Mouse (Mus musculus) left cerebral cortex, adult 11 months (tissue): ENCODE results near the gene Sapcd2.

Experiments used
- DNase-seq: peaks from one replicate; pipeline ENCODE4 v3.0.0; 2022; ENCODE audit warnings: low spot score

Gene Sapcd2

DNA sequence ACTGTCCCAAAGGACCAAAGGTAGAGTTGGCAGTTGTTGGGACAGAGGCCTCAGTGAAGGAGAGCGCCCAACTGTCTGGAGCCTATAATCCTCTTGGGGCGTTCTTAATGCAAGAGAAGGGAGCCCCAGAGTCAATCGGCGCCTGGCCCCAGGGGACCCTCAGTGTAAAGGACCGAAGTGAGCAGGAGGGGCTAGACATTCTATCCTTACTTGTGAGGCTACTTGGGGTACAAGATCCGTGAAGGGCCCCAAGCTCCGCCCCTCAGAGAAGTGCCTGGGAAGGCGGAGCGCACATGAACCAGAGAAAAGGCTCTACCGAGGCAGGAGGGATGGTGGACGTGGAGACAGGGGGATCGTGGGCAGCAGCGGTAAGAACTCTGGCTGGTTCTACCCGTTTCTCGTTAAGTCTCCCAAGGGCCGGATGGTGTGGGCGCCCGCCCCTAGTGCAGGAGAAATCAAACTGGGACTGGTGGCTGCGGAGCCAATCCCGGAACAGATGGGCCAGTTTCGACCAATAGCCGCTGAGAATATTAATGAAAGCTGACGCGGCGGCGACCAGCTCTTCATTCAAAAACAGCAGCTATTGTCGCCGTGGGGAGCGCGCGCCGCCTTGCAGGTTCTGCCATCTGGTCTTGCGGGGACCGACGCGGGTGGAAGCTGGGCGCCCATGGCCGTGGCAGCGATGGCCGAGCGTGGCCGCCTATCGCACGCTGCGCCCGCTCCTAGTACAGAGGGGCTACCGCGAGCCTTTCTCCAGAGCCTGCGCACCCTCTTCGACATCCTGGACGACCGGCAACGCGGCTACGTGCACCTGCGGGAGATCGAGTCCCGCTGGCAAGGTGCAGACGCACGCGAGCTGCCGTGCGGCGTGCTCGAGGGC lies at the start of gene Sapcd2:
Sapcd2 (plus strand) TSS at position 558 of the 880 bp plus-strand sequence.
- DNase-seq: peak; percentile 77

DNA sequence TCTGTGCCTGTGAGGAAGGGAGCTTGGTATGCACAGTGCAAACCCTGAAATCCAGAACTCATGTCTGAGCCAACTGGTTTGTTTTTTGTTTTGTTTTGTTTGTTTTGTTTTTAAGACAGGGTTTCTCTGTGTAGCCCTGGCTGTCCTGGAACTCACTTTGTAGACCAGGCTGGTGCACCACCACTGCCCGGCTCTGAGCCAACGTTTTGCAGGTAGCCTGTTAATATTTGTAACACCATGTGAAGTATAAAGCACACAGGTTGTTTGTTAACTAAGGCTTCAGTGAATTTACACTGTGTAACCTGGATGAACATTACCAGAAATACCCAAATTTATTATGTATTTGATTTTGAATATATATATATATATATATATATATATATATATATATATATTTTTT lies 46.1 kb upstream of the Sapcd2 start:
- DNase-seq: no peak

DNA sequence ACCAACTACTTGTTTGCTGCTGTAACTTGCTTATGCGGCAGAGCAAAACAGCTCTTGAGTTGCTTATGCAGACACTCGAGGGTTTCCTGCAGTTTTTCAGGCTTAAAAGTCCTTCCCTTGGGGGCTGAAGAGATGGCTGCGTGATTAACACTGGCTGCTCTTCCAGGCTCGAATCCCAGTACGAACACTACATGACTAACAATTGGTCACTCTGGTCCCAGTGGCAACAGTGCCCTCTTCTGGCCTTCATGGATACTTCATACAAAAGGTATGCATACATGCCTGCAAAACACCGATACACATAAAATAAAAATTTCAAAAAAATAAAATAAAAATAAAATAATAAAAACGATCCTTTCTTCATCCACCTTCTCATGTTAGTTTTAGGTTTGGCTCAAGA lies 43.7 kb upstream of the Sapcd2 start:
- no peak for DNase-seq

DNA sequence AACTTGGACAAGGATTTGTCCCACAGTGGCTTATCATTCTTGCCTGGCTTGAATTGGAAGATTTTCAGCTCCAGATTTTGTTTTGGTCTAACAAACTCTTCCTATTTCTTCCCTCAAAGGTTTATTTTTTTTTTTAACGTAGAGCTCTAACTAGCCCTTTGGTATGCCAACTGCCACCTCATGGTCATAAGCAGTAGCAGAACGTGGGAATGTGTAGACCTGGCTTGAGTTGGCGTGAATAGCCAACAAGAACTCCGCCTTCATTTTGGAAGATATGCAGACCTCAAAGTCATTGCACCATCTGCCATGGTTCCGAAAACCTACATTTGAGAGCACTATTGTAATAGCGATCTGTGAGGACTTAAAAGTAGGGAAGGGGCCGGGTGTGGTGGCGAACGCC lies 40.7 kb upstream of the Sapcd2 start:
- no peak for DNase-seq

DNA sequence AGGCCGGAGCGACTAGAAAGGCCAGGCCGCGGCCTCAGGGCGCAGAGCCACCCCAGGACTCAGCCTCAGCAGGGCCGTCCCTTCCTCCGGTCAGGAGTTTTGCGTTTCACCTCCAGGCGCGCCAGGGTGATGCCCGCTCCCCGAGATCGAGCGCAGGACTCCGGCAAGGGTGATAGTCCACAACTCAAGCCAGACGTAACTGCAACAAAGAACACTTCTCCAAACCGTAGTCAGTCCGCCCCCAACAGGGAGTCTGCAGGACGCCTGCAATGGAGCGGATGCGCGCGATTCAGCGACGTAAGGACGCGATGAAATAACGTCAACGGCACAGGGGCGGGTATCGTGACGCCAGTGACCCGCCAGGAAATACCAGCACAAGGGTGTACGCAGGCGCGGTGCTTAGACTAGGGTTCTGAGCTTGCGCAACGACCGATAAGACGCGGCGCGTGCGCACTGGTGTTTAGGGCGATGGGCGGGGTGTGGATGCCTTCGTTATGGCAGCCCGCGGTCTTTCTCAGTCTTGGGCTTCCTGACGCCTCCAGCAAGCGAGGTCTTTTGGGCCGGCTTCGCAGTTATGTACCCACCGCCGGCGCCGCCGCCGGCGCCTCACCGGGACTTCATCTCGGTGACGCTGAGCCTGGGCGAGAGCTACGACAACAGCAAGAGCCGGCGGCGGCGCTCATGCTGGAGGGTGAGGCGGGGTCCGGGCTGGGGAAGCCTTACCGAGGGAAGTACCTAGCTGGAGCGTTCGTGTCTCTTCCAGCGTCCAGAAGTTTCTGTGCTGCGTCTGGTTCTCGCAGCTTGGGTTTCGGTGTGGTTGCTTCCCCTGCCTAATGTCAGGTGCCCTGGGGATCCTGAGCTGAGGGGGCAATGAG lies 39.6 kb upstream of the Sapcd2 start, which contains the start of gene Man1b1:
Man1b1 (plus strand) TSS at position 53 of the 875 bp plus-strand sequence.
- DNase-seq: peak; percentile 99

DNA sequence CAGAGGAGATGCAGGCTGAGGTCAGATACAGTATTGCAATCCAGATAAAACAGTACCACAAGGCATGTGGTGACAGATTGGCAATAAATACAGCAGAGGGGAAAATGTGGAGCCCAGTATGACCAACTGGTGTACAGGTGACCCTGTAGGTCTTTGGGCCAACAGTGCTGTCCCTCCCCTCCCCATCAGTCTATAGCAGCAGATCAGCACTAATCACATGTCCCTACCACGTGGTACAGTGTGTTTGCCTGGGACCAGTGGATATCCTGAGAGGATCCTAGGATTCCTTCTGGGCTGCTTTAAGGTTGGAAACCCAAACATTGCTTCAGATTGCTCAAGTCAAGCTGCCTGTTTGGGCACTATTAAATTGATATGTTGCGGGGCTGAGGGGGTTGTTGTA lies 38.6 kb upstream of the Sapcd2 start:
- DNase-seq: no peak

DNA sequence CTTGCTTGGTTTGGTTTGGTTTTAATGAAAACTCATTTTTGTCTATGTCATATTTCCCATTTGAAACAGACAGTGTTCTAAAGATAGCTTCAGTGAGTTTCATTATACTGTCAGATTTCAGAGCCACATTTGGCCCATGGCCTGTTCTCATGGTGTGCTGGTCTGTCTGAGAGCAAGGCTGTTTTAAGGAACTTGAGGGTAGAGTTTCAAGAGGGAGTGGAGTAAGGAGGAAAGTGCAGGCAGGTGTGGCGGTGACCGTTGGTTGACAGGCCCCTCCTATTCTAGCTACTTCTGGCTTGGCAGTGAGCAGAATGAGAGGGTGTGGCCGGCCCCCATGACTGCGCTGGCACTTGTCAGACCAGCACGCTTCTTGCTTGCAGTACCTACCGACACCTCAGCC lies 33.8 kb upstream of the Sapcd2 start:
- no peak for DNase-seq

DNA sequence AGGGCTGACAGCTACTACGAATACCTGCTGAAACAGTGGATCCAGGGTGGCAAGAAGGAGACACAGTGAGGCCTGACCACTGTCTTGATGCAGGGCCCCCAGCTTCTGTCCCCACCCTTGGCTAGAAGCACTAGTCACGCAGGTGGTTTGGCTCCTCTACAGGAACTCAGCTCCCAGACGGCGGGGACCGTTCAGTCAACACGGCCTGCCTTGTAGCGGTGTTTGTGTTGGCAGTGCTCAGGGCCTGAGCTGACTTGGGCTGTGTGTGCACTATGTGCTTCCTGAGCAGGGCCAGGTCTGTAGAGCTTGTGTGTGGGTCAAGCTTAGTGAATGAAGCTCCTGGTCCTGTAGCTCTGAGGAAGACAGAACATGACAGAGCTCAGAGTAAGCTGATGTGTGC lies 24.0 kb upstream of the Sapcd2 start:
- no peak for DNase-seq

DNA sequence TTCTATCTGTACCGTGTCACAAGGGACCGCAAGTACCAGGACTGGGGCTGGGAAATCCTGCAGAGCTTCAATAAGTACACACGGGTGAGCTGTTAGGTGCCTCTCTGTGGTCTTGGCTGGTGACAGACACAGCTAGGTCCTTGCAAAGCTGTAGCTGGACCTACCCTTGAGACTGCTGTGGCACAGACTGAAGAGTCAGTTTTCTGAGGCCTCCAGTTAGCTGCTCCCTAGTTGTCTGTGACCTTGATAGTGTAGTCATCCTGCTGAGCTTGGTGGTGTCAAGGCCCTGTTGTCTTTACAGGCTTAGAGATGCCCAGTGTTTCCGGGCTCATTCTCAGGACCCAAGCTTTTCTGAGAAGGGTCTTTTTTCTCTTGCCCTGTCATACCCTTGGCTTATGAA lies 22.6 kb upstream of the Sapcd2 start:
- no peak for DNase-seq

DNA sequence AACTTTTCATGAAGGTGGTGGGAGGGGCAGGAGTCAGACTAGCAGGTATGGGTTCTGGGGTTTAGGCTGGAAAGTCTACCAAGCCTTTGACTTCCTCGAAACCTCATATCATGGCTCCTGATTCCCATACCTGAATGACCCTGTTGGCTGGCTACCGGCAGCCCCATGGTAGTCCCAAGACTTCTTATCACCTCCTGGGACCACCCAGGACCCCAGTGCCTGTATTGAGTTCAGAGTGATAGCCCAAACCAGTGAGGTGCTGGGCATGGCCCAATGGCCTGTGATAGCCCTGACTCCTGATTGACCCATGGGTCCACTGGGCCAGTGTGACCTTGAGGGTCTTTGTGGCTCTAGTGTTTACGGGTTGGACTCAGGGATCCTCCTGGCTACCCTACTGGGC lies 21.4 kb upstream of the Sapcd2 start:
- no peak for DNase-seq

DNA sequence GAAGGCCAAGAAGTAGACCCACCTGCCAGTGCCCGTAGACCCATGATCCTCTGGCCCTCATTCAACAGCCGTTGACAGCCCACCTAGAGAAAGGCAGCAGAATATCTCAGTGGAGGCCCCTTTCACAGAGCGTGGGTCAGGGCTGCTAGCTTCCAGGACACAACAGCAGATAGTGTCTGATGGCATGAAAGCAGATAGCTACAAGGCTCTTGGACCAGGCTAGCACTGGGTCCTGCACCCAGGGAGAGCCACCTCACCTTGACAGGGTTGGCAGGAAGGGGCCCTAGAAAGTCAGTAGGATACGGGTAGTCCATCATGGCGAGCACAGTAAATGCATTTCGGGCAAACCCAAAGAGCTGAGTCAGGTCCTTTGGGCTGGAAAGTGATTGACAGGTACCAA lies 17.9 kb upstream of the Sapcd2 start:
- no peak for DNase-seq

DNA sequence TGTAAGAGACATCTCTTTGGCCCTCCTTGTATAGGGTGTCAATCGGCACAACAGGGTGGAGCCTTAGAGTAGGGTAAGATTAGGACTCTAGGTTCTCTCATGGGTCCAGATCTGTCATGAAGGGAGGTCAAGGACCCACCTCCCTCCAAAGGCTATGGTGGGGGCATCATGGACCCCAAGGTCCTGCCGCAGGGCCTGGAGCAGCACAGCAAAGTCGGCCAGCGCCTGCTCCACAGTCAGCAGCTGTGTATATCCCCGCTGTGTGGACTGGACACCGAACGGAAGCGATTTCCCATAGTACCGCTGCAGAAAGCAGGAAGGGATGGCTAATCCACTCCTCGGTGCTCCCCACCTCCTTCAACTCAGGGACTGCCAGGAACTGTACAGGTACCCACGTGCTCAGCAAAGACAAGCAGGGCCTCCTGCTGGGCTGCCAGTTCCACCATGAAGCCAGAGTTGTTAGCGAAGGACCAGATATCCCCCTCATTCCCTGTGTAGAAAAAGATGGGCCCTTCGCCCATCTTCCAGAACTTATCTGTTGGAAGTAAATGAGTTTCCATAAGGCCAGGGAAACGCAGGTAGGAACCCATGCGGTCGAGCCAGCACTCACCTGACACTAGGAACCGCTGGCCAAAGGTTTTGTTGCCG lies 16.6 kb upstream of the Sapcd2 start:
- no peak for DNase-seq

DNA sequence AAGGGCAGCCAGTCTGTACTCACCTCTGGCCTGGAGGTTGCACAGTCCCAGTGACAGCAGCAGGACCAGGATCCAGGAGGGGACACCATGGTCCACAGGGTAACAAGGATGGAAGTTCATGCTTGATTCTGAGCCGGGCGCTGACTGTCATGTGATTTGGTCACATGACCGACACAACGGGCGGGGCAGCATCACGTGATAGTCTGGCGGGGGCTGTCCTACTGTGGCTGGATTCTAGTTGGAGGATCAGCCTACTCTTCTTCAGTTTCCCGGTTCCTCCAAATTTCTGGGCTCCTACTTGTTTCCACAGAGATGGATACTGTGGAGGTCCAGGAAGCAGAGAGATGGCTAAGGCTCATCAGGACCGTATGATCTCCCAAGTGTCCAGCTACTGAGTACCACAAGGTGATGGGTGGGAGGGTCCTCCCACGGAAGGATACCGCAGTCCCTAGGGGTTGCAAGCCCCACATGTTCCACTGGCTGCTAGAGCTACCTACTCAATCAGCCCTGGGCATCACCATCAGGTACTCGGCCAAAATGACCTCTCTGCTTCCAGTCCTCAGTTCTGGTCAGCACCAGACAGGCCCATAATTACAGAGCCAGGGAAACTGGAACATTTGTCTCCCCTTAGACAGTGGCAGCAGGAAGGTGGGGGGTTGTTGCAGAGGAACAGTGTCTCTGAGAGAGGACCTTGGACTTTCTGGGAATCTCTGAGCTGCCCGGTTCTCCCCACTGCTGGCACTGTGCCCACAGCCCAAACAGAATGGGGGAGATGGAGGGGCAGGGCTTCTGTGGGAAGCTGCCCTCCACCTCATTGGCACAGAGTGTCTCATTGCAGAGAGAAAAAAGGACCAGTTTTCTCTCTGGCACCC lies 15.7 kb upstream of the Sapcd2 start, which contains the start of gene Dpp7:
Dpp7 (minus strand) TSS at position 152 of the 872 bp plus-strand sequence.
- peak; percentile 74 for DNase-seq

DNA sequence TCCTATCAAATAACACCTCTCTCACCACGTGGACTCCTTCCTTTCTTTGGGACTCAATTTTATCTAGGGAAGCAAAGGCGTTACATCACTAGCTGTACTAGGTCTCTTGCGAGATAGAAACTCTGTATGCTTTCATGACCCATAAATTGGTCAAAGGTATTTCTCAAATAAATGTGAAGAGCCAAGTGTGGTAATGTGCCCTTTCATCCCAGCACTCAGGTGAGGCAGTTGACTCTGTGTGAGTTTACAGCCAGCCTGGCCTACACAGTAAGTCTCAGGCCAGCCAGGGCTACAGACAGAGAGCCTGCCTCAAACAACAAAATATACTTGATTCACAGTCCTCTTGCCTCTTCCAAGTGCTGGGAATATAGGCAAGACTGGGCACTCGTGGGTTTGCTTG lies 12.3 kb upstream of the Sapcd2 start:
- no peak for DNase-seq

DNA sequence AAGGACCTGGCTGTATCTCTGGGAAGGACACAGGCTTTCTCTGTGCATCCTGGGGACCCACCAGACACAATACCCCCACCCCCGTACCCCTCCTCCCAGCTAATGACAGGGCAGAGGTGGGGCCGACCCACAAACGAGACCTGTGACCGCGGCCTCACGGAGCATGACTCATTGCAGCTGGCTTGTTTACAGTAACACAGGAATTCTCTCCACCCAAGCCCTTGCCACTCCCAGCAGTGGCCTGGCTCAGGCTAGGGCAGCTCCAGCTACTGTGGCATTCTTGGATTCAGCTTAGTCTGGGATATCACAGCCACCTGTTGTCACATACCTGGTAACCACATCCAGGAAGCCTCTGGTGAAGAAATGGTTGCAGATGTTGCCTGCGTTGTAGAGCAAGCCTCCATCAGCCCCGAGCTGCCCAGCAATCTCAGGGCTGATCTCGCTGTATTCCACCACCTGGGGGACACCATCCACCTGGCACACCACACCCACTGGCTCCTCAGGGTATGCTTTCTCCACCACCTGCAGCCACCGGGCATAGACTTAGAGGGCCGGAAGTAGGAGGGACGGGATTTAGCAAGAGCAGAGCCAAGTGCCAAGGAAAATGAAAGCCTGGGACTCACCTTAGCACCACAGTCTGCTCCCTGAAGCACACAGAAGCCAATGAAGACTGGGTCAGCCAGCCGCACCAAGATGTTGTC lies 8.5 kb upstream of the Sapcd2 start:
- DNase-seq: no peak

DNA sequence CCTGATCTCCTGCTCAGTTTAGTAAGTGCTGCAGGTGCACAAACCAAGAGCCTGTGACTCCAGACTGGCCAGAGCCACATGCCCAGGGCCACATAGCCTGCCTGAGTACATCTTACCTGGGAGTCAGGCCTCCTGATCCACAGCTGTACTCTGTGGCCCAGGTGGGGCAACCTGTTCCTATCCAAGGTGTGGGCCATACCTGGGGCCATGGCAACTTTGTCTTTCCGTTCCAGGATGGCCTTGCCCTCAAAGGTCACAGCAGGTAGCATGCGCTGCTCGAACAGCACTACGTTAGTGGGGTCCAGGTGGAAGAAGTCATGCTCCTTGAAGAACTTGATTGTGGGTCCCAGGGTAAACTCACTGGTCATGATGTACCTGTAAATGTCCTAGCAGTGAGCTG lies 7.8 kb upstream of the Sapcd2 start:
- no peak for DNase-seq

DNA sequence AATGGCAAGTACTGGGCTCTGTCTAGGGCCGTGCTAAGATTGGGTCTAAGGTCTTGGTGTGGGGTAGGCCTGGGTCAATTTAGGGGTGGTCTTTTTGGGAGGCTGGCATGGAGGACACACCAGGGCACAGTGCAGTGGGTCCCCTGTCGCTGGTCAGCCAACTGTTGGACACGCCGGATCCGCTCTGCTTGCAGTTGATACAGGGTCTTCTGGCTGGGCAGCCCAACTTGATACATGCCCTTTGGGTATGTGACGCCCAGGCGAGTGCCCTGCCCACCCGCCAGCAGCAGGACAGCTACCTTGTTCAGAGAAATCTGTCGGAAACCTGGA lies 7.4 kb upstream of the Sapcd2 start:
- no peak for DNase-seq

DNA sequence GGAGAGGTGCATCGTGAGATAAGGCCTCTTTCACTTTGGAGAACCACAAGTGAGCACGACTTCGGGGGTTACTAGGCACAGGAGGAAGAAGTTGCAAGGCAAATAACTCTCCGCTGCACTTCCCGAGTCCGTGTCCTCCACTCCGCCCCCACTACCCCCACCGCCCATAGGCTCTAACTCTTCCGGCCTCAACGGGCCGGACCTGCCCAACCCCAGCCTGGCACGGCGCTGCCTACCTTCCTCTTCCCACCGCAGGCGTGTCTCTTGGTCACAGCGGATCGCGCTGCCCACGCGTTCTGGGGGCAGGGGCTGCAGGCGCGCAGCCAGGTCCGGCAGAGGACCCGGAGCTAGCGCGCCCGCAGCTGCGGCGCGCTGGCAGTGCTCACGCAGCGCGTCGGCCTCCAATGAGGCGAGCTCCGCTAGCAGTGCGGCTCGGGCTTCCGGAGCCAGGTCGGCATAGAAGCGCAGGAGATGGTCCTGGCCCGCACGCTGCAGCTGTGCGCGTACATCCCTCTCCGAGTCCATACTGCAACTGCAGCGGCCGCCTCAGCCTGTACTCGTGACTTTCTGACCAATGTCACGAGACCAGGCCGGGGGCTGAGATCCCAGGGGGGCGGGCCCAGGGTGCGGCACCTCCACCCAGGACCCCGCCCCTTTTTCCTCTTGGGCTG lies 6.9 kb upstream of the Sapcd2 start, which contains the start of gene Uap1l1:
Uap1l1 (minus strand) TSS at position 592 of the 671 bp plus-strand sequence.
- DNase-seq: peak; percentile 50

DNA sequence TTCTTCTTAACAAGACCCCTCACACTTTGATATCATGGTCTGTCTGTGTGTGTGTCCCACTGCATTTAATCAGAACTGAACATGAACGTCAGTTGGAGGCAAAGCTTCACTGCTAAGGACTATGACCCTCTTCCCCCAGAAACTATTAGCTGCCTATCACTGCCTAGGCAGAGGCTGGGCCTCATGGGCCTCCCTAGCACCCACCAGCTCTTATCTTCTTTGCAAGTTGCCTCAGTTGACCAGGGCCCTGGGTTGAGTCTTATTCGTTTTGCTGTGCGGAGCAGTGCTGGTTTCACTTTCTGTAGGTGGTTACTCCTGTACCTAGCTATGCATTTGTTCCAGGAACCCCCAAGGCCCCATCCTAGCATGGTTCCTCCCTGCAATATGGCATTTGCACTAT lies 2.1 kb upstream of the Sapcd2 start:
- DNase-seq: no peak
